Mouse (Mus musculus) heart, embryonic 15.5 days (tissue): ENCODE results near the gene Slc25a51. TPM values are rescaled to one million over a fixed set of nuclear protein-coding genes. Genes with fewer than 3 reads are reported as not detected.
"Not testable (repeated sequence)": the region's sequence is repeated elsewhere in the genome, so short reads cannot be mapped to it uniquely, and the experiment has no call there.

Source experiments
- ATAC-seq: fragments of 200-750 bp; cut with Nextera tagmentation; replicated peaks from 2 replicates; pipeline ENCODE4 v1.8.0; 2017; ENCODE audit warnings: low read depth, moderate TSS enrichment; ENCODE audit not compliant: insufficient number of reproducible peaks, insufficient read depth, low FRiP score
- H3K27ac ChIP-seq: fragments of 300-500 bp; sonication (generic); 2 replicates; pipeline ENCODE4 v1.5.1; 2015; ENCODE audit warnings: mild to moderate bottlenecking, inconsistent platforms
- H3K27me3 ChIP-seq: fragments of 300-500 bp; sonication (generic); 2 replicates; pipeline ENCODE4 v1.6.1; 2015; ENCODE audit warnings: inconsistent platforms
- H3K36me3 ChIP-seq: fragments of 300-500 bp; sonication (generic); 2 replicates; pipeline ENCODE4 v1.6.1; 2015; ENCODE audit warnings: mild to moderate bottlenecking, inconsistent platforms
- H3K4me1 ChIP-seq: fragments of 300-500 bp; sonication (generic); replicated peaks from 2 replicates; pipeline ENCODE4 v1.6.1; 2015; ENCODE audit warnings: inconsistent platforms
- H3K4me2 ChIP-seq: fragments of 300-500 bp; sonication (generic); 2 replicates; pipeline ENCODE4 v1.6.1; 2015; ENCODE audit warnings: inconsistent platforms, mild to moderate bottlenecking, moderate library complexity
- H3K4me3 ChIP-seq: fragments of 300-500 bp; sonication (generic); 2 replicates; pipeline ENCODE4 v1.5.1; 2015; ENCODE audit warnings: mild to moderate bottlenecking, inconsistent platforms
- H3K9ac ChIP-seq: fragments of 300-500 bp; sonication (generic); 2 replicates; pipeline ENCODE4 v1.6.1; 2015; ENCODE audit warnings: mild to moderate bottlenecking, inconsistent platforms
- H3K9me3 ChIP-seq: fragments of 300-500 bp; sonication (generic); replicated peaks from 2 replicates; pipeline ENCODE4 v1.6.1; 2016; ENCODE audit warnings: inconsistent platforms
- WGBS: fragments of 180-500 bp; shearing (Covaris S2); methylation state at CpG from one replicate; pipeline ENCODE4 v1.1.7; 2015; ENCODE audit warnings: mixed read lengths; 5-methylcytosine and 5-hydroxymethylcytosine counted together
- polyA plus RNA-seq: library from polyadenylated mRNA; unstranded; fragments of >200 nt; fragmentation: Nextera tagmentation; extraction: Ambion mirVana; gene quantifications from 2 replicates; pipeline ENCODE4 v1.2.1, GENCODE M21; 2015

Slc25a51 gene
- polyA plus RNA-seq, 1 experiment from 2014 or later, result 71.7 TPM

DNA sequence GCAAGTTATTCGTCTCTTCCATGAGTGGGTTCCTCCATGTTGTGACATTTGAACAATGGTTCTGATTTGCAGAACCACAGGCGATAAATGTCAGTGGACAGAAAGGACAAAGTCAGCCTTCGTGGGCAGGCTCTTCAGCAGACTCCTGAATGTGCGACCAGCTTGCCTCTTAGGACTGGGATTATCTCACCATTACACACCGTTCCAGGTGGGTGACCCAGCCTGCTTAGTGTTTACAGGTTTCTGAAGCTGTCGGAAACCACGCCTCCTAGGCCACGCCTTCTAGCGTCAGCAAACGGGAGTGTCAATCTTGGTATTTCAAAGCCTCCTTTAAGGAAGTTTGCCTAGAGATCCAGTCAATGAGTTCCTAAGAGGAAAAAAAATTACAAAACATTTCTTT is 704 bp upstream of the Slc25a51 start:
- no peaks in the 10 kb centered on the region for H3K27me3 ChIP-seq
- no peak; the same call in 1 of the 2 replicates for ATAC-seq
- WGBS, result 3% methylated on average over 10 of the region's 10 CpGs
- H3K9me3 ChIP-seq, result no peaks in the 10 kb centered on the region
- peak overlapping the region; percentile 95 for H3K27ac ChIP-seq
- H3K4me3 ChIP-seq, result peak overlapping the region; percentile 97
- H3K9ac ChIP-seq, result peak overlapping the region; percentile 98
- H3K4me2 ChIP-seq, result peak overlapping the region; percentile 87
- H3K36me3 ChIP-seq, result 0 out of 2 replicates have a peak, but pooled peaks cover 3% of the 10 kb centered on the region
- H3K4me1 ChIP-seq, result peaks cover 27% of the 10 kb centered on the region

DNA sequence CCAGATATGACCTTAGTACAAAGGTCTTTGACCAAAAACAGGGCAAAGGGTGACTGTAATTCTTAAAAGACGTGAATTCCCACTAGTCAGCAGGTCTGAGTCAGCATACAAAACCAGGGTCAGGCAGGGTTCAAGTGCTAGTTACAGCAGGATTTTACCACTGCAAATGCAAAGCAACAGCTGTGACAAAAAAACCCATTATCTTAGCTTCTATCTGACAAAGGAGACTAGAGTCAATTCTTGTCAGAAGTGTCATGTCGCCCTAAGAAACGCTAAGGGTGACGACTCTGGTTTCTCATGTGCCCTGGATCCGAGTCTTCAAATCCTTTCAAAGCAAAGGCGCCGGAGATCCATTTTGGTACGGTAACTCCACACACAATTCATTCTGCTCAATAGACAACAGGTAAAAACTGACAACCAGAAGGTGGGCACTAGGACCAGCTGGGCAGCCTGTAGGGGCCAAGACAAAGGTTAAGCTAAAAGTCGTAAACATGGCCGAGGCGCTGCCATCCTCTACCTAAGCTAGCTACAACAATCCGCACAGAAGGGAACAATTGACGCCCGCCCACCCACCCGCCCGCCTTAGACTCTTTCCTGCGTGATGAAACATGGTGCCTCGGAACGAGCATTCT is 747 bp downstream of the Slc25a51 start:
- WGBS, result under 1% methylated on average over 19 of the region's 19 CpGs

DNA sequence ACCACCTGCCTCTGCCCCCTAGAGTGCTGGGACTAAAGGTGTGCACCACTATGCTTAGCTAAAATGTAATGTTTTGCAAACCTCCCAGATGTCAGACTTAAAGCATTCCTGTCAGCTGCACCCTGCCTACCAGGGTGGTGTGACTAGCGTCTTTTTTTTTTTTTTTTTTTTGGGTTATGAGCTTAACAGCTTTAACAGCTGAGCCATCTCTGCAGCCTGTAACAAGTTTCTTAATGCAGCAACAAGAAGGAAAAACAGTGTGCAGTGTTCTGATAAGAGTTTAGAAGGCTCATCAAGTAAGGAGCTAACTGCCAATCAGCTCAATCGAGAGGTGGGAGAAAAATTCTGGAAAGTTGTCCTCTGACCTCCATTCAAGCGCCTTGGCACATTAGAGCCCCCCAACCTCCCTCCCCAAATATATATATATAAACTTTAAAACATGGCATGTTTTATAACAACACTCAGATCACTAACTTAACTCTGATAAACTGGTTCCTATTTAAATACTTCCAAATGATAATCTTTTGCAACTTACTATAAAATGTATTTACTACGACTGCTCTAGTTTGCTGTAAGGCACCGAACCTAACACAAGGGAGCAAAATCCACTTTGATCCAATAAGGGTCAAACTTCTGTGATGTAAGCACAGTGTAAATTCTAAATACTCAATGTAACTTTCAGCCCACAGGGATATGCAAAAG is 1.4 kb downstream of the Slc25a51 start:
- no peak for ATAC-seq
- H3K4me1 ChIP-seq, result peaks cover 44% of the 10 kb centered on the region
- no peak overlapping the region for H3K27ac ChIP-seq
- H3K9ac ChIP-seq, result peak overlapping the region; percentile 98
- H3K9me3 ChIP-seq, result no peaks in the 10 kb centered on the region
- H3K36me3 ChIP-seq, result peaks cover 17% of the 10 kb centered on the region
- peak overlapping the region; percentile 97 for H3K4me3 ChIP-seq
- peak overlapping the region; percentile 87 for H3K4me2 ChIP-seq
- 36% methylated on average over 5 of the region's 5 CpGs for WGBS
- H3K27me3 ChIP-seq, result no peaks in the 10 kb centered on the region

More for the DNA sequence above, 747 bp downstream of the Slc25a51 start:
- peaks cover 39% of the 10 kb centered on the region for H3K4me1 ChIP-seq
- peak; percentile 5; the same call in 1 of the 2 replicates for ATAC-seq
- peaks cover 13% of the 10 kb centered on the region; the same call in 1 of the 2 replicates for H3K36me3 ChIP-seq
- H3K9ac ChIP-seq, result peak overlapping the region; percentile 98
- no peaks in the 10 kb centered on the region for H3K9me3 ChIP-seq
- H3K27me3 ChIP-seq, result no peaks in the 10 kb centered on the region
- H3K4me2 ChIP-seq, result peak overlapping the region; percentile 87
- H3K4me3 ChIP-seq, result peak overlapping the region; percentile 97
- peak overlapping the region; percentile 95 for H3K27ac ChIP-seq

DNA sequence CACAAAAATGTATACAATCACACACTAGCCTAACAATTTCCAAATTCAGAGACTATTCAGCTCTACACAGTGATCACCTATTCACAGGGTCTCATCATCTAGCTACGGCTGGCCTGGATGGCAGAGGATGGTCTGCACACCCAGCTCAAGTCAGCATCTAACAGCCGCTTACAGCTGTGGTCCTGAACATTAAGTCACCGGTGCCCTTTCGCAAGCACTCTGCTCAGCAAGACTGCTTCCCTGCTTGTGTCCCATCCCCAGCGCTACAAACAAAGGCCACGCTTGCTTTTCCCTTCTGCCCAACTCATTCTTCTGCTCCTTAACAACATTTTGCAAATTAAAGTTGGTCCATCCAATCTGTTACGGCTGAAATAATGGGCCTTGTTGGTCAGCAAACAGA is 2.2 kb downstream of the Slc25a51 start:
- Histone ChIP-seq H3K4me3 (0 out of 2 replicates have a peak overlapping the region, but pooled peaks have one; percentile 97), H3K27me3 (no peaks in the 10 kb centered on the region), H3K4me1 (peaks cover 44% of the 10 kb centered on the region), H3K9ac (peak overlapping the region; percentile 39; the same call in 1 of the 2 replicates), H3K9me3 (no peaks in the 10 kb centered on the region), H3K36me3 (peaks cover 23% of the 10 kb centered on the region), H3K27ac (no peak overlapping the region), H3K4me2 (peak overlapping the region; percentile 87)
- ATAC-seq, result no peak
- 87% methylated on average over 7 of the region's 7 CpGs for WGBS

DNA sequence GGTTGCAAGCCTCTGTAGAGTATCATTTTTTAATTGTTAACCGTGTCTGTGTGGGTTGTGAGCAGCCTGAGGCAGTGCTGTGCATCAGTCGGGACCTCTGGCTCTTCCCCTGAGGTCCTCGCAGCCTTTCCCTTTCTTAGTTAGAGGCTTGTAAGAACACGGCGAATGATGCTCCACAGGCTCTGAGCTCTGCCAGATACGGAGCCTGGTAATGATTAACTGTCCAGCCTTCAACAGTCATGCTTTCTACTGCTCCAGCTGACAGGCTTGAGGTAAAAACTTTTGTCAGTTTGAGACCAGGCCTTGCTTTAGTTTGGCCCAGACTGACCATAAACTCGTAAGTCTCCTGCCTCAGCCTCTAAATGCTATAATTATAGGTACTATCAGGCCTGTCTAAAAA is 3.3 kb downstream of the Slc25a51 start:
- Histone ChIP-seq H3K4me3 (no peak overlapping the region), H3K27ac (no peak overlapping the region), H3K4me1 (peaks cover 44% of the 10 kb centered on the region), H3K27me3 (no peaks in the 10 kb centered on the region), H3K9me3 (no peaks in the 10 kb centered on the region), H3K36me3 (peaks cover 29% of the 10 kb centered on the region), H3K9ac (no peak overlapping the region), H3K4me2 (no peak overlapping the region)
- 68% methylated on average over 7 of the region's 7 CpGs for WGBS
- ATAC-seq, result no peak

DNA sequence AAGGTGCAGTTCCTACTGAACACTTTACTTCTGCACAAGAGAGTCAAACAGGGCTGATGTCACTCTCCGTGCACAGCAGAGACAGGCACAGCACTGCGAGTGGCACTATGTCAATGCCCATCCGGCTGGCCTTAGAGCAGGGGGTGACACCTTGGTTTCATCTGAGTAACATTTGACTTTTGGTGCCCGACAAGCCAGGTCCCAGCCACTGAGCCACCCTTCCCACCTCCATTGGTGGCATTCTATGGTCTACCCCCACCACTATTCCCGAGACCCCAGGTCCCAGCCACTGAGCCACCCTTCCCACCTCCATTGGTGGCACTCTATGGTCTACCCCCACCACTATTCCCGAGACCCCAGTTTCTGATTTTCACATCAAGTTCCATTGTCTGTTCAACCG is 4.5 kb downstream of the Slc25a51 start:
- 91% methylated on average over 7 of the region's 7 CpGs for WGBS
- H3K9ac ChIP-seq, result no peak overlapping the region
- H3K27ac ChIP-seq, result no peak overlapping the region
- no peak for ATAC-seq
- no peaks in the 10 kb centered on the region for H3K9me3 ChIP-seq
- H3K27me3 ChIP-seq, result no peaks in the 10 kb centered on the region
- peaks cover 41% of the 10 kb centered on the region for H3K4me1 ChIP-seq
- peaks cover 39% of the 10 kb centered on the region for H3K36me3 ChIP-seq
- no peak overlapping the region for H3K4me2 ChIP-seq
- H3K4me3 ChIP-seq, result no peak overlapping the region

DNA sequence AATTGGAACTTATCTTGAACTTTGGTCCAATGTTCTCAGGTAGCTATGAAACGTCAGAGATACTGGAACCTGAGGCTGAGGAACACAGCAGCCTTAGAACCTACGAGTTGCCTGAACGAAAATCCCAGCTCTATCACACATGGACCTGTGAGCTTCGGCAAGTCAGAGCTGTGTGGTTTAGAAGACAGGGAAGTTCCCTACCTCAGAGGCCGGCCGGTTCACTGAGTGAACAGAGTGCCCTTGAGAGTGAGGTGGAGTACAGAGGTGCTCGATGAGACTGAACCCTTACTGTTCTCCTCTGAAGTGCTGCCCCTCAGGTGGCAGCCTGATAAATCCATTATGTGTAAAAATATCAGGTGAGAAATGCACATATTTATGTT is 5.1 kb downstream of the Slc25a51 start:
- no peak overlapping the region for H3K4me2 ChIP-seq
- H3K9me3 ChIP-seq, result no peaks in the 10 kb centered on the region
- H3K4me3 ChIP-seq, result no peak overlapping the region
- H3K27me3 ChIP-seq, result no peaks in the 10 kb centered on the region
- H3K4me1 ChIP-seq, result peaks cover 41% of the 10 kb centered on the region
- no peak for ATAC-seq
- H3K27ac ChIP-seq, result peak overlapping the region; percentile 24
- H3K36me3 ChIP-seq, result peaks cover 44% of the 10 kb centered on the region
- H3K9ac ChIP-seq, result no peak overlapping the region
- 48% methylated on average over 7 of the region's 7 CpGs for WGBS

DNA sequence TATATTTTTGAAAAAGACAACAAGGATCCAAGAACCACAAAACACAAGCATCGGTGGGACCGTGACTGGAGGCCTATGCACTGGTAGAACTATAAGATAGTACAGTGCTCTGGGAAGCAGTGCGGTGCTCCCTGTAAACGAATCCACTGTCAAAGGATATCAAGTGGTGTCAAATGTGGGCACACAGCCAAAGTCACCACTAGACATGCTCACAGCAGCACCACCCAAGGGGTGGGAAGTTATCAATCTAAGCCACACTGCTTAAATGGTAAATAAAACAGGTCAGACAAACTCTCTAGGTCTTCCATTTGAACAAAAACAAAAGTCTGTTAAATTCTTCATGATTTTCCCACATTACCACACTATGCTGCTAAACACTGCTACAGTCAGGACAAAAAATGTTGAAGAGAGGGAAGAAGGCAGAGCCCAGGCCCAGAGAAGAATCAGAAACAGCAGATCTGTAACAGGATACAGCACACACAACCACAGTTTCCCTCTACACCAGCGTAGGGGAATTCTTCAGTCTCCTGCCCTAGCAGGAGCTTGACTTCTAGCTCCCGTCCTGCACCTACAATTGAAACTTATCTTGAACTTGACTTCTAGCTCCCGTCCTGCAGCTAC is 5.6 kb downstream of the Slc25a51 start:
- H3K9me3 ChIP-seq, result no peaks in the 10 kb centered on the region
- ATAC-seq, result peak; percentile 68
- no peak overlapping the region for H3K9ac ChIP-seq
- no peak overlapping the region for H3K4me3 ChIP-seq
- H3K27me3 ChIP-seq, result no peaks in the 10 kb centered on the region
- peaks cover 48% of the 10 kb centered on the region for H3K36me3 ChIP-seq
- peaks cover 43% of the 10 kb centered on the region for H3K4me1 ChIP-seq
- 37% methylated on average over 7 of the region's 7 CpGs for WGBS
- H3K4me2 ChIP-seq, result no peak overlapping the region
- peak overlapping the region; percentile 44 for H3K27ac ChIP-seq

DNA sequence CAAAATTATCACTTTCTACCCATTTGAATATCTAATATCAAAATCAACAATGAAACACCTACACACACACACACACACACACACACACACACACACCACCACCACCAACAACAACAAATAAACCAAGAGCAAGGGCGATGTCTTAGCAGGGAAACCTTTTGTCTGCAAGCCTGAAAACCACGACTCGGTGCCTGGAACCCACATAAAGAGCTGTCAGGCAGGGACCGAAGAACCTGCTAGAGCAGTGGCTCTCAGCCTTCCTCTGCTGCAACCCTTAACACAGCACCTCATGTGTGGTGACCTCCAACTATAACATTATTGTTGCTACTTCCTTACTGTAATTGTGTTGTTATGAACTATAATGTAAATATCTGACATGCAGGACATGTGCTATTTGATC is 6.3 kb downstream of the Slc25a51 start:
- H3K27ac ChIP-seq, result peak overlapping the region; percentile 44; the same call in 1 of the 2 replicates
- 86% methylated on average over 4 of the region's 4 CpGs for WGBS
- H3K9me3 ChIP-seq, result no peaks in the 10 kb centered on the region
- H3K4me2 ChIP-seq, result no peak overlapping the region
- peaks cover 40% of the 10 kb centered on the region for H3K4me1 ChIP-seq
- no peak overlapping the region for H3K4me3 ChIP-seq
- no peak overlapping the region for H3K9ac ChIP-seq
- no peaks in the 10 kb centered on the region for H3K27me3 ChIP-seq
- no peak for ATAC-seq
- H3K36me3 ChIP-seq, result peaks cover 50% of the 10 kb centered on the region

DNA sequence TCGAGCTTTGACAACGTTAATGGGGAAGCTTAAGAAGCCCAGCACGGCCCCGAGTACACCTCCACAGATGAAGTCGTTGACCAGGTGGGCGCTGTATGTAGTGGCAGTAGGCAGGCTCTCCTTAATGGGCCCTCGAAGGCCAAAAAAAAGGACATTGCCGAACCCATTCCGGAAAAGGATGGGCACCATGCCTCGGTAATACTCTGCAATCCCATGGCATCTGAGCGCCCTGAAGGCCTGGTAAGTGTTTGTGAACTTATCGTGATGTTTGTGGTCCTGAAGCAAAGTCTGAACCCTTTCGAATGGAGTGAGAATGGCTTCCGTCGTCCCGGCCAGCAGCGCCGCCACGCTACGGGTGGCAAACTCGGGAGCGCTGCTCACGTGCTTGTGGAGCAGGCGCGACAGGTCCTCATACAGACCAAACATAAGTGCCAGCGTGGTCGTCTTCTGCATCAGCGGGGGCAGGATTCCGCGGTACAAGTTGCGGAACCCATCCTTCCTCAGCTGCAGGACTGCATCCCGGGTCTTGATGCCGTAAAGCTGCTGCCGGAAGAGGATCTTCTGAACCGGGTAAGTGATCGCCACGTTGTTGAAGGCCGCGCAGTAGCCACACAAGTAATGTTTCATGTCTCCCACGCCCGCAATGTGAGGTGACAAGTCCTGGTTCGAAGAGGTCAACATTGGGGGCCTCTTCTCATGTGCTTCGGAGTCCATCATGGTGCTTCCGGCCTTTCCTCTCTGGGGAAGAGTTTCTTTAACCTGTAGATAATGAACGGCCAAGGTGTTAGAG is 8.9 kb downstream of the Slc25a51 start:
- no peak for ATAC-seq
- peaks cover 61% of the 10 kb centered on the region for H3K36me3 ChIP-seq

DNA sequence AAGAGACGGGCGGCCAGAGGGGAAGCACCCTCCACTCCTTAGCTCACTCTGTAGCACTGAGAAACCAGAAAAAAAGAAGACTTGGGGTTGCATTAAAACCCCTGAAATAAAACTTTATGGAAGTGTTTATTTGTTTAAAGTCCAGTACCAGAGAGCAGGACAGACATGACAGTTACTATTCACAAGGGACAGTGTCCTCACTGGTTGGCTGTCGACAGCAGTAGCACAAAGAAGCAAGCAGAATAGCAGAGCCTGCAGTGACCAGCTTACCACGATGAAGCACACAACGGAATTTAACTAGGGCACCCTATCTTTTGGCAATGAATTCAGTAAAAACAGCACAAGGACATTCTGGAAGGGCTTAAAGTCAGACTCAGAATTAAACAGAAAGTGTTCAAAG is 10.3 kb downstream of the Slc25a51 start:
- H3K27me3 ChIP-seq, H3K4me3 ChIP-seq, H3K4me2 ChIP-seq, H3K9me3 ChIP-seq, H3K27ac ChIP-seq, ATAC-seq, H3K9ac ChIP-seq: not testable (repeated sequence)
- 73% methylated on average over 5 of the region's 5 CpGs for WGBS
- peaks cover 48% of the 10 kb centered on the region for H3K36me3 ChIP-seq
- peaks cover 16% of the 10 kb centered on the region for H3K4me1 ChIP-seq

More for the DNA sequence above, 8.9 kb downstream of the Slc25a51 start:
- 93% methylated on average over 45 of the region's 45 CpGs for WGBS
- H3K9ac ChIP-seq, result no peak overlapping the region
- peaks cover 25% of the 10 kb centered on the region for H3K4me1 ChIP-seq
- no peaks in the 10 kb centered on the region for H3K27me3 ChIP-seq
- H3K4me2 ChIP-seq, result no peak overlapping the region
- H3K27ac ChIP-seq, result no peak overlapping the region
- no peaks in the 10 kb centered on the region for H3K9me3 ChIP-seq
- H3K4me3 ChIP-seq, result no peak overlapping the region
